Mouse (Mus musculus): ENCODE results near the gene Atp7a. TPM values are rescaled to one million over a fixed set of nuclear protein-coding genes. Genes with fewer than 3 reads are reported as not detected.

The Atp7a gene
- polyA plus RNA-seq, 1 experiment, result 1.0 TPM

DNA sequence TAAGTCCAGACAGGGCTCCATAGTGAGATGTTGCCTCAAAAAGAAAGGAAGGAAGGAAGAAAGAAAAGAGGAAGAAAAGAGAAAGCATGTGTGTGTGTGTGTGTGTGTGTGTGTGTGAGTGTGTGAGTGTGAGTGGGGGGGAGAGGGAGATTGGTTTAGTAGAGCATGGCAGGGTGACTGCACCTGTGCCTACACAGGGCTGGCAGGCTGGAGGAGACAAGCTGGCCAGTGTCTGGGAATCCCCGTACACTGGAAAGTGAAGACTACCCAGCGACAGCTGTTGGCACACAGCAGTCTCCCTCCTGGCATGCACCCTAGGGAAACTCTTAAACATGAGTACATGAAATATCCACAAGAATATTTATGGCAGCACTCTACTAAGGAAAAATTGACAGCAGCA, 95.7 kb downstream of the Atp7a start:
- 73% methylated on average over 2 of the region's 2 CpGs for WGBS
- no peak overlapping the region for H3K27ac ChIP-seq (ENCODE audit: insufficient read depth, low read depth, low read length)
- H3K4me1 ChIP-seq (ENCODE audit: control insufficient read depth, insufficient read depth, insufficient read length, low read length), result no peaks in the 10 kb centered on the region
- no peak overlapping the region for H3K4me3 ChIP-seq (ENCODE audit: low read depth, low read length)
- TF ChIP-seq CTCF (IDR thresholded peaks at IDR 0.05; ENCODE audit: extremely low read depth, insufficient read length, insufficient replicate concordance, low read depth, low read length) (no peak), POLR2A (IDR thresholded peaks at IDR 0.05; ENCODE audit: low read depth, low read length) (no peak)
- peaks cover 5% of the 10 kb centered on the region for H3K36me3 ChIP-seq (ENCODE audit: control insufficient read depth, insufficient read depth, low read length)
- H3K27me3 ChIP-seq (ENCODE audit: control insufficient read depth, insufficient read depth, low read length), result no peaks in the 10 kb centered on the region

DNA sequence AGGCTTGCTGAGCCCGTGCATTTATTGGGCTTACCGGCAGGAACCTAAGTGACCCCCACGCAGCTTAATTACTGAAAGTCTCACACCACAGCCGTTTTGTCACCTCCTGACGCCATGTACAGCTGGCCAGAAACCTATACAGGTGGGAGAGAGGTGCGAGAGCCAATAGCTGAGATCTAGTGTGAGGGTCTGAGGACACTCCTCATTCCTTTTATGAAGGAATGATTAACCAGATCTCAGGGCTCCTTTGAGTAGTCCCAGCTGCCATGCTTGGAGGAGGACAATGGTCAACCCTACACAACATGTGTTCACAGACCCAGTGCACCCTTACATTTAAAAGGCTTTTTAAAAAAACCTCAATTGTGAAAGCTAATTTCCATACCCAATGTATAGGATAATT, 101.2 kb downstream of the Atp7a start:
- Histone ChIP-seq H3K4me3 (ENCODE audit: low read depth, low read length) (no peak overlapping the region), H3K27ac (ENCODE audit: insufficient read depth, low read depth, low read length) (no peak overlapping the region), H3K27me3 (ENCODE audit: control insufficient read depth, insufficient read depth, low read length) (no peaks in the 10 kb centered on the region), H3K4me1 (ENCODE audit: control insufficient read depth, insufficient read depth, insufficient read length, low read length) (no peaks in the 10 kb centered on the region), H3K36me3 (ENCODE audit: control insufficient read depth, insufficient read depth, low read length) (peaks cover 2% of the 10 kb centered on the region)
- WGBS, result 70% methylated on average over 6 of the region's 6 CpGs
- TF ChIP-seq POLR2A (IDR thresholded peaks at IDR 0.05; ENCODE audit: low read depth, low read length) (no peak), CTCF (IDR thresholded peaks at IDR 0.05; ENCODE audit: extremely low read depth, insufficient read length, insufficient replicate concordance, low read depth, low read length) (no peak)

DNA sequence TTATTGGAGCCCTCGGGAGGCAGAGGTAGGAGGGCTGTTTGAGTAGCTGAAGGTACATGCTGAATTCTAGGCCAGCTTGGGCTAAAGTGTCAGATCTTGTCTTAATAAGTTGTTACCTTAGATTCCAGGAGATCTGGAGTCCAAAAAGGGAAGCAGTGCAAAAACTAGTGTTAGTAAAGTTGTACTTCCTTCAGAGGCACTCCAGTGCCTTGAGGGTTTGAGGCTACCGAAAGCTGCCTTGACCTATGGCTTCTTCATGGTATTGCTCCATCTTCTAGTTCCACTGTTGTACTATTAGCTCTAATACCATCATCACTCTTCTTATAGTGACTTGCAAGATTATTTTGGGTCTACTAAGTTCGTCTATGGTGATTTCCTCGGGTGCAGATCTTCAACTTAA, 102.8 kb downstream of the Atp7a start:
- H3K4me1 ChIP-seq (ENCODE audit: control insufficient read depth, insufficient read depth, insufficient read length, low read length), result no peaks in the 10 kb centered on the region
- H3K27me3 ChIP-seq (ENCODE audit: control insufficient read depth, insufficient read depth, low read length), result no peaks in the 10 kb centered on the region
- H3K27ac ChIP-seq (ENCODE audit: insufficient read depth, low read depth, low read length), result no peak overlapping the region
- 87% methylated on average over 4 of the region's 4 CpGs for WGBS
- TF ChIP-seq POLR2A (IDR thresholded peaks at IDR 0.05; ENCODE audit: low read depth, low read length), result no peak
- TF ChIP-seq CTCF (IDR thresholded peaks at IDR 0.05; ENCODE audit: extremely low read depth, insufficient read length, insufficient replicate concordance, low read depth, low read length), result no peak
- H3K4me3 ChIP-seq (ENCODE audit: low read depth, low read length), result no peak overlapping the region
- no peaks in the 10 kb centered on the region; the same call in 1 of the 2 replicates for H3K36me3 ChIP-seq (ENCODE audit: control insufficient read depth, insufficient read depth, low read length)

DNA sequence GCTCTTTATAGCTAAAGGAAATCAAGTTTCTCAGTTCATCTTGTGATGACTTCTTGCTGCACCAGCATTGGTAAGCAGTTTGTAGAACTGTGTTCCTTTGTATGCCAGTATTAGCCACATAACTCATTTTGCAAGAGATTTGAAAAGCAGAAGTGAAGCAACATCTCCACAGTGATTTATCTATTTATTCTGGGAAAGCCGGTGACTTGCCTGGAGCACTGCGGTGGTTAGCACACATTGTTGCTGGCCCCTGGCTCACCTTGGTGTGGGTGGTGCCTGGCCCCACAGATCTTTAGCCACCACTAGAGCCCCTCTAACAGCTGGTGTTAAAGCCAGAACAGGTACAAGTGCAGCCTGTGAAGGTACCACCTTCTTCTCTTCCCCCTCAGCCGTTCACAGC, 107.8 kb downstream of the Atp7a start:
- TF ChIP-seq POLR2A (IDR thresholded peaks at IDR 0.05; ENCODE audit: low read depth, low read length), result no peak
- no peaks in the 10 kb centered on the region for H3K4me1 ChIP-seq (ENCODE audit: control insufficient read depth, insufficient read depth, insufficient read length, low read length)
- no peaks in the 10 kb centered on the region for H3K36me3 ChIP-seq (ENCODE audit: control insufficient read depth, insufficient read depth, low read length)
- H3K27me3 ChIP-seq (ENCODE audit: control insufficient read depth, insufficient read depth, low read length), result no peaks in the 10 kb centered on the region
- H3K27ac ChIP-seq (ENCODE audit: insufficient read depth, low read depth, low read length), result 0 out of 2 replicates have a peak overlapping the region, but pooled peaks have one; percentile 21
- 69% methylated on average over 3 of the region's 3 CpGs for WGBS
- H3K4me3 ChIP-seq (ENCODE audit: low read depth, low read length), result no peak overlapping the region

DNA sequence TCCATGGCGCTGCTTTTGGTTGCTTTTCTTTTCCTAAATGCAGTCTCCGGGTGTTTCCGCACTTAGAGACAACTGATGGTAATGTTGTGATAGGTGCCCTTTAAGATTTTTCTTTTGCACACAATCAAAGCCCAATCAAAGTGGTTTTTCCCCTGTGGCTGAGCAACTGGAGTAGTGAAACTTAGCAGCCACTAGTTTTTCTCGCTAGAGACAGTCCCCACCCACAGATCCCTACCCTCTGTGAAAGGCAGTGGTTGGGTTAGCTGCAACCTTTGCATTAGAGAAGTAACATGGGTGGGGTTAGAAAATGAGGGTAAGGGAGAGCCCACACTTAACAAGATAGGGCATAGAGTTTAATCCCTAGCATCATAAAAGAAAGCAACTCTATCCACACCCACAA, 108.4 kb downstream of the Atp7a start:
- Histone ChIP-seq H3K27ac (ENCODE audit: insufficient read depth, low read depth, low read length) (0 out of 2 replicates have a peak overlapping the region, but pooled peaks have one; percentile 21), H3K4me1 (ENCODE audit: control insufficient read depth, insufficient read depth, insufficient read length, low read length) (no peaks in the 10 kb centered on the region), H3K36me3 (ENCODE audit: control insufficient read depth, insufficient read depth, low read length) (no peaks in the 10 kb centered on the region), H3K27me3 (ENCODE audit: control insufficient read depth, insufficient read depth, low read length) (no peaks in the 10 kb centered on the region), H3K4me3 (ENCODE audit: low read depth, low read length) (no peak overlapping the region)
- no peak for TF ChIP-seq CTCF (IDR thresholded peaks at IDR 0.05; ENCODE audit: extremely low read depth, insufficient read length, insufficient replicate concordance, low read depth, low read length)
- TF ChIP-seq POLR2A (IDR thresholded peaks at IDR 0.05; ENCODE audit: low read depth, low read length), result no peak
- 53% methylated on average over 4 of the region's 4 CpGs for WGBS

DNA sequence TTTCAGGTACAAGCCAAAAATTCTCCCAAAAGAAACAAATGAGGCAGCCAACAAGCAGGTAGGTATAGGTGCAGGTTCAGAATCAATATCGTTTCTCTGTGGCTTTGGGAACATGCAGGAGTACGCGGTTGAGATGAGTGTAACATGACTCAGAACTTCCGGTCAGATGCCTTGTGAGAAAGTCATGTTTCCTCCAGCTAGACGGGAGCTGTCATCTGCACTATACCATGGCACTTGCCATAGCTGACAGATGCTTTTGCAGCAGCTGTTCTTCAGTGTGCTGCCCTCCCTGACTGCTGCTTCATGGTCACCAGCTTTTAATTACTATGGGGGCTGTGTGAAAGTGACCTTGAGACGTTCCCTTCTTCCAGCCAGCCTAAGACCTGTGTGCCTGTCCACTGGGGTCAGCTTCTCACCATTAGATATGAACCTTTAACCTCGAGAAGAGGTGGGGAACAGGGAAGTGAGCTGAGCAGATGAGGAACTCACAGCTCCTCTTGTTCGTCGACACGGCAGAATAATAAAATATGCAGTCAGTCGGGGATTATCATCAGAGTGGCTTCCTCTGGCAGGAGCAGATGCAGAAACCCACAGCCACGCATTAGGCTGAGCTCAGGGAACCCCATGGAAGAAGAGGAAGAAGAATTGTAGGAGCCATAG, 109.0 kb downstream of the Atp7a start:
- Histone ChIP-seq H3K4me1 (ENCODE audit: control insufficient read depth, insufficient read depth, insufficient read length, low read length) (no peaks in the 10 kb centered on the region), H3K27ac (ENCODE audit: insufficient read depth, low read depth, low read length) (peak overlapping the region; percentile 60; the same call in 1 of the 2 replicates), H3K27me3 (ENCODE audit: control insufficient read depth, insufficient read depth, low read length) (no peaks in the 10 kb centered on the region), H3K36me3 (ENCODE audit: control insufficient read depth, insufficient read depth, low read length) (no peaks in the 10 kb centered on the region), H3K4me3 (ENCODE audit: low read depth, low read length) (peak overlapping the region; percentile 32)
- WGBS, result 25% methylated on average over 12 of the region's 12 CpGs
- no peak for TF ChIP-seq CTCF (IDR thresholded peaks at IDR 0.05; ENCODE audit: extremely low read depth, insufficient read length, insufficient replicate concordance, low read depth, low read length)
- TF ChIP-seq POLR2A (IDR thresholded peaks at IDR 0.05; ENCODE audit: low read depth, low read length), result no peak

DNA sequence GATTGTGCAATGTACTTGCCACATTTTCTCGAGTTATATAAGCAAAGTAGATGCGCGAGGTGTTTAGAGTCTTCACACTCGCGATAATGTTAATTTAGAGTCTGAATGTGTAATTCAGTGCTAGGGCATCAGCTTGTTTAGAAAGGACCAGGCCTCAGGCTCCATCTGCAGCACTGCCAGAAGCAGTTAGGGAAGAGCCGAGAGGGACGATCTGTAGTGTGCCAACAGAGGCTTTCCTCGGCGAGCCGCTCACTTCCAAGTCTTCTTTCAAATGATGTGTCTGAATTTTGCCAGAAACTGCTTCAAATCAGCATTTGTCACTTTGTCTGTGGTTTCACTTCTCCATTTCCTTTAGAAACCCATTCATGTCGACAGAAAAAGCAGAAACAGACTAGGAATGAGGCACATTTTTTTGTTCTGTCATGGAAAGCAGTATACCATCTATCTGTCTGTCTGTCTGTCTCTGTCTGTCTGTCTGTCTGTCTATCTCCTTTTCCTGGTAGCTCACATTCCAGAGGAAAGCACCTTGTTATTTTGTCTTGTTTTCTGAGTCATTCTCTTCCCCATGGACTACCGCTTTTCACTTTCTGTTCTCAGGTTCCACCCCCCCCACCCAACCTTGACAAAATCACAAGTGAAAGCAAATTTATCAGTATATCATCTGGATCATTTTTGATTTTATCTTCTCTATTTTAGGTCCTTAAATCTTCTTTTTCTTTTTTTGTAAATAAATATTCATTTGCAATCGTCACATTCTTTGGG, 112.4 kb downstream of the Atp7a start:
- Histone ChIP-seq H3K36me3 (ENCODE audit: control insufficient read depth, insufficient read depth, low read length) (no peaks in the 10 kb centered on the region), H3K4me1 (ENCODE audit: control insufficient read depth, insufficient read depth, insufficient read length, low read length) (no peaks in the 10 kb centered on the region), H3K4me3 (ENCODE audit: low read depth, low read length) (no peak overlapping the region), H3K27ac (ENCODE audit: insufficient read depth, low read depth, low read length) (no peak overlapping the region), H3K27me3 (ENCODE audit: control insufficient read depth, insufficient read depth, low read length) (no peaks in the 10 kb centered on the region)
- WGBS, result 72% methylated on average over 13 of the region's 13 CpGs
- TF ChIP-seq CTCF (IDR thresholded peaks at IDR 0.05; ENCODE audit: extremely low read depth, insufficient read length, insufficient replicate concordance, low read depth, low read length) (no peak), POLR2A (IDR thresholded peaks at IDR 0.05; ENCODE audit: low read depth, low read length) (no peak)
